Mouse (Mus musculus): Measurements from ENCODE around the gene 4933436I01Rik.

- no peak for TF ChIP-seq GATA1 (IDR thresholded peaks at IDR 0.05; ENCODE audit: borderline replicate concordance, low read length)
- TF ChIP-seq FLI1 (IDR thresholded peaks at IDR 0.05; ENCODE audit: low read length) = no peak
Measured at GRCm38 (mm10) chrX:67883406-67883805, 37.8 kb downstream of the 4933436I01Rik start.

Data from megakaryocyte, embryonic 14.5 days (primary cell).